Mouse (Mus musculus): Measurements from ENCODE around the gene Trappc4. TPM values are rescaled to one million over a fixed set of nuclear protein-coding genes. Genes with fewer than 3 reads are reported as not detected.

The Trappc4 gene
- total and polyA plus RNA-seq, 2 experiments from 2014 or later, result 30.8 to 72.5 TPM

DNA sequence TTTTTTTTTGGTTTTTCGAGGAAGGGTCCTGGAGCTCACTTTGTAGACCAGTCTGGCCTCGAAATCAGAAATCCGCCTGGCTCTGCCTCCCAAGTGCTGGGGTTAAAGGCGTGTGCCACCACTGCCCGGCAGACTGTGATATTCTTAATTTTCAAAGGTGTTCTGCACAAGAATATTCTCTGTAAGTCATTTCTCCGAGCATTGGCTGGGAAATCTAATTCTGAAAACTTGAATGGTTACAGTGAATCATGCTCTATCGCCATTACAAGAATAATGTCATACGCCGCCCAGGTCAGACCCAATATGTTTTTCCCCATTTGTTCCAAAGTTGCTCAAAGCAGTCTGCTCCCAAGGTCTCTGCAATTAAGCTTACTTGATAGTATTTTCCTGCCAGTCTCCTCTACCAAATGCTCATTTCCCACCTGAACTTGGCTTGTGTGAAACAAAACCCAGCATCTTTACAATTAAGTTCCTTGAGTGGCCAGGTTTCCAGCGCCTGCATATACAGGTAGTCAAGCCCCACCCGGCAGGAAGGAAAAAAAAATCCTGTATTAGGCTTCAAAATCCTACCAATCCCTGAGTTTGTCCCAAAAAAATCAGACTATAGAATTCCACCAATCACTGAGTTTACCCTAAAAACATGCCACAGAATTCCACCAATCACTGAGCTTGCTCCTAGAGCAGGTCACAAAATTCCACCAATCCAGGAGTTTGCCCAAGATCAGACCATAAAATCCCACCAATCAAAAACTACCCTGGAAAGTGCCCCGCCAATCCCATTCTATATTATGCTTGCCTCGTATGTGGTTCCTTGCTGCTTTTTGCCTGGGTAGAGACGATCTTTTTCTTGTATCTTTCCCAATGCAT lies 11.4 kb upstream of the Trappc4 start, which contains the start of gene Ccdc84:
Ccdc84 (minus strand) TSS at position 51 of the 867 bp plus-strand sequence.
- Histone ChIP-seq H3K4me3 (ENCODE audit: low read depth, low read length) (peak within 1 kb of the TSS; percentile 87), H3K9ac (replicated peaks; ENCODE audit: low read depth, low read length) (peak within 1 kb of the TSS; percentile 73), H3K27me3 (ENCODE audit: control insufficient read depth, insufficient read depth, low read length) (no peaks in the 10 kb centered on the region), H3K36me3 (replicated peaks; ENCODE audit: control insufficient read depth, insufficient read depth, low read length) (peaks cover 9% of the 10 kb centered on the region; the same call in 1 of the 2 replicates), H3K4me2 (ENCODE audit: low read depth, low read length) (peak within 1 kb of the TSS; percentile 84), H3K27ac (ENCODE audit: low read depth) (peak within 1 kb of the TSS; percentile 76), H3K9me3 (replicated peaks; ENCODE audit: control insufficient read depth, low read length) (no peaks in the 10 kb centered on the region), H3K4me1 (ENCODE audit: control insufficient read depth, insufficient read depth) (peaks cover 5% of the 10 kb centered on the region)
- DNase-seq (ENCODE audit: low spot score) (no peak), ATAC-seq (ENCODE audit: insufficient read depth, low read depth) (no peak)
- 73% methylated on average over 14 of the region's 14 CpGs for WGBS
- TF ChIP-seq CTCF (IDR thresholded peaks at IDR 0.05; ENCODE audit: low read depth), result no peak

DNA sequence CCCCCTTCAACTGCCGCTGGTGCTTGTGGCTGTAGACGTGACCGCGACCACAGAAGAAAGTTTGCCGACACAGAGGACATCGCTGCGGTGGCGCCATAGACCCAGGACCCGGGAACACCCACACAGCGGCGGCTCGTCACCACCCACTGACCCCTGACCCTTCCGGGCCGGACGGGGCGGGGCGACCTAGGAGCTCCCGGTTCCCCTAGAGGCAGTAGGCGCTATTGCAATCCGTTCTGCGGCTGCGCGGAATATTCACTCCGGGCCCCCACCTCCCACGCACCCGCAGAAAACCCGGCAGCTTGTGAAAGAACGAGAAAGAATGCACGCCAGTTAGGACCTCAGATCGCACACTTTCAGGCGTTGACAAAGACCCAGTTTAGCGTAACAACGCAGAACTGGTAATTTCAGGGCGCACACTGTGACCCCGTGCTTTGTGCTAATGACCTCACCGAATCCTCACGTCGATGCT lies 10.5 kb upstream of the Trappc4 start:
- Histone ChIP-seq H3K27ac (ENCODE audit: low read depth) (peak overlapping the region; percentile 76), H3K4me2 (ENCODE audit: low read depth, low read length) (peak overlapping the region; percentile 84), H3K9ac (replicated peaks; ENCODE audit: low read depth, low read length) (peak overlapping the region; percentile 73), H3K4me3 (ENCODE audit: low read depth, low read length) (peak overlapping the region; percentile 87), H3K4me1 (ENCODE audit: control insufficient read depth, insufficient read depth) (peaks cover 5% of the 10 kb centered on the region), H3K27me3 (ENCODE audit: control insufficient read depth, insufficient read depth, low read length) (no peaks in the 10 kb centered on the region), H3K36me3 (replicated peaks; ENCODE audit: control insufficient read depth, insufficient read depth, low read length) (peaks cover 18% of the 10 kb centered on the region), H3K9me3 (replicated peaks; ENCODE audit: control insufficient read depth, low read length) (no peaks in the 10 kb centered on the region)
- ATAC-seq (ENCODE audit: insufficient read depth, low read depth), result peak; percentile 98
- peak; percentile 93 for DNase-seq (ENCODE audit: low spot score)
- WGBS, result under 1% methylated on average over 38 of the region's 38 CpGs
- TF ChIP-seq EP300 (IDR thresholded peaks at IDR 0.05; ENCODE audit: low read depth) (no peak), CTCF (IDR thresholded peaks at IDR 0.05; ENCODE audit: low read depth) (peak; percentile 63)

DNA sequence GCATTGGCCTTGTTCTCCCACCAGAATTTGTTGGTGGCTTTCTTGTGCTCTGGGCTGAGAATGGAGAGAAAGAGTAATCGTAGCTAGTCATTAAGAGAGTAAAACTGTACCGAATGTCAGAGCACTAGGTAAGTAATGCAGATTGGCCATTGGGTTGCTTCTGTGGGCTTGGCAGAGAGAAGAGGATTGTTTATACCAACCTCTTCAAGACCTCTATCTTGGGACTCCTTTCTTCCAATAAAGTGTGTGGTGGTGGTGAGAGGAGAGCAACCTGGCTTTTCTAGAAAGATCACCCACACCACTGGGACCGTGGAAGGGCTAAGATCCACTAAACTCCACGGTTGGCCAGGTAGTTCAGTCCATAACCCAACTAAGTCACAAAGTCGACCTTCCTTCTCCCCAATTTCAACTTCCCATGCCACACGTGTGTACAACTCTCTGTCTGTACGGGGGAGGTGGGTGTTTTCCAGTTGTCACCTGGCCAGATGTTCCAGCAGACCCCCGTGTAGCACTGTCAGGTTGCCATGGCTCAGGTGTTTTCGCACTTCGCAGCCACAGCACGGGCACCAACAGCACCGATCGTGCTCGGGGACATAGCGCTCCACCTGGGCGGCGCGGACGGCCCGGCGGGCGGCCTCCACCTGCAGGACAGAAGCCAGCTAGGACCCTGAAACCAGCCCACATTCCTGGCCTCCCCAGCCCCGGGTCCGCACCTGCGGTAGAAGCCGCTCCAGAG lies 9.9 kb upstream of the Trappc4 start:
- DNase-seq (ENCODE audit: low spot score) (no peak), ATAC-seq (ENCODE audit: insufficient read depth, low read depth) (peak; percentile 44)
- Histone ChIP-seq H3K36me3 (replicated peaks; ENCODE audit: control insufficient read depth, insufficient read depth, low read length) (peaks cover 24% of the 10 kb centered on the region), H3K4me2 (ENCODE audit: low read depth, low read length) (peak overlapping the region; percentile 84), H3K9ac (replicated peaks; ENCODE audit: low read depth, low read length) (peak overlapping the region; percentile 73), H3K9me3 (replicated peaks; ENCODE audit: control insufficient read depth, low read length) (no peaks in the 10 kb centered on the region), H3K27me3 (ENCODE audit: control insufficient read depth, insufficient read depth, low read length) (no peaks in the 10 kb centered on the region), H3K4me1 (ENCODE audit: control insufficient read depth, insufficient read depth) (peaks cover 5% of the 10 kb centered on the region), H3K4me3 (ENCODE audit: low read depth, low read length) (peak overlapping the region; percentile 87), H3K27ac (ENCODE audit: low read depth) (peak overlapping the region; percentile 76)
- WGBS, result 5% methylated on average over 26 of the region's 26 CpGs
- TF ChIP-seq EP300 (IDR thresholded peaks at IDR 0.05; ENCODE audit: low read depth) (no peak), CTCF (IDR thresholded peaks at IDR 0.05; ENCODE audit: low read depth) (no peak)

DNA sequence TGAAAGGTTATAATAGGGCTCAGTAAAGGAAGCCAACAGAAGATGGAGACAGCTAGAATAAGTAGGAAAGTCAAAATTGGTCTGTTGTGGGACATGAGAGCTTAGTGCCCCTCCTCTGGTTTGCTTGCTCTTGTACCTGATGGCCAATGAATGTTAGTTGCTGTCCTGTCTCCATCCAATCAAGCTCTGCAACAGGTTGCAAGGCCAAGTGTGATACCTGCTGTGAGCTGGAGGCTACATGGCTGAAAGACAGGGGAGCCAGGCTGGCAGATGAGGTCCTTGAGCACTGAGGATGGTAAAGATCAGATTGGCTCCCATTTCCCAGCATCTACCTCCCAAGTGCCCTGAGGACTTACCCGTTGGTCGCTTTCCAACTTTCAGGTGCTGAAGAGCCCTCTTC lies 5.4 kb upstream of the Trappc4 start:
- TF ChIP-seq EP300 (IDR thresholded peaks at IDR 0.05; ENCODE audit: low read depth) (no peak), CTCF (IDR thresholded peaks at IDR 0.05; ENCODE audit: low read depth) (no peak)
- H3K9ac ChIP-seq (replicated peaks; ENCODE audit: low read depth, low read length), result no peak overlapping the region
- WGBS, result 64% methylated on average over 2 of the region's 2 CpGs

DNA sequence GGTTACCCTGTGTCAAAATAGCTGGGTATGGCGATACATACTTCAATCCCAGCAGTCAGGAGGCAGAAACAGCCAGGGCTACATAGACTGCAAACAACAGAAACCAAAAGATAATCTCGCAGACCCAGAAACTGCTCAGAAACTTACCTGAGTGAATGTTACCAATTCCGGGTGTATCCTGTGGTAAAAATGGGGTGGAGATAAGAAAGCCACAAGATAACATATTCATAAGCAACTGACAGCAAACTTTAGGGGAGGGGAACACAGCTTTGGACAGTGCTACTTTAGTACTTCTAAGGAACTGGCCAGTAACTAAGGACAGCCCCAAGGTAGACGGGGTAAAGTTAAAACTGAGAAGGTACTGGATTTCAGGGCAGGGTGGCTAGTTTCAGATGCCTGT lies 4.9 kb upstream of the Trappc4 start:
- ATAC-seq (ENCODE audit: insufficient read depth, low read depth), result no peak
- TF ChIP-seq EP300 (IDR thresholded peaks at IDR 0.05; ENCODE audit: low read depth) (no peak), CTCF (IDR thresholded peaks at IDR 0.05; ENCODE audit: low read depth) (no peak)
- H3K27me3 ChIP-seq (ENCODE audit: control insufficient read depth, insufficient read depth, low read length), result no peaks in the 10 kb centered on the region

More for the DNA sequence above, 5.4 kb upstream of the Trappc4 start:
- Histone ChIP-seq H3K36me3 (replicated peaks; ENCODE audit: control insufficient read depth, insufficient read depth, low read length) (peaks cover 58% of the 10 kb centered on the region), H3K27me3 (ENCODE audit: control insufficient read depth, insufficient read depth, low read length) (no peaks in the 10 kb centered on the region), H3K4me3 (ENCODE audit: low read depth, low read length) (no peak overlapping the region), H3K9me3 (replicated peaks; ENCODE audit: control insufficient read depth, low read length) (no peaks in the 10 kb centered on the region), H3K27ac (ENCODE audit: low read depth) (no peak overlapping the region), H3K4me1 (ENCODE audit: control insufficient read depth, insufficient read depth) (peaks cover 16% of the 10 kb centered on the region), H3K4me2 (ENCODE audit: low read depth, low read length) (no peak overlapping the region)
- ATAC-seq (ENCODE audit: insufficient read depth, low read depth) (no peak), DNase-seq (ENCODE audit: low spot score) (no peak)

More for the DNA sequence above, 4.9 kb upstream of the Trappc4 start:
- Histone ChIP-seq H3K27ac (ENCODE audit: low read depth) (no peak overlapping the region), H3K36me3 (replicated peaks; ENCODE audit: control insufficient read depth, insufficient read depth, low read length) (peaks cover 58% of the 10 kb centered on the region), H3K9me3 (replicated peaks; ENCODE audit: control insufficient read depth, low read length) (no peaks in the 10 kb centered on the region), H3K9ac (replicated peaks; ENCODE audit: low read depth, low read length) (no peak overlapping the region), H3K4me2 (ENCODE audit: low read depth, low read length) (no peak overlapping the region), H3K4me1 (ENCODE audit: control insufficient read depth, insufficient read depth) (peaks cover 16% of the 10 kb centered on the region), H3K4me3 (ENCODE audit: low read depth, low read length) (no peak overlapping the region)
- 70% methylated on average over 4 of the region's 4 CpGs for WGBS
- DNase-seq (ENCODE audit: low spot score), result no peak
